Mouse (Mus musculus) cerebellum, adult 2 months (tissue): ENCODE data around the gene Ammecr1. TPM values are rescaled to one million over a fixed set of nuclear protein-coding genes. Genes with fewer than 3 reads are reported as not detected.
A peak's percentile ranks its signal among the peaks of the same experiment; 100 is the strongest.

Source experiments
- DNase-seq, 2 experiments: peaks; one replicate each; pipeline ENCODE4 v3.0.0; 2021
- H3K27ac ChIP-seq: fragments of 200-500 bp; 2 replicates; pipeline ENCODE4 v1.5.1; 2012; ENCODE audit warnings: low read length, control low read depth, inconsistent platforms; ENCODE audit not compliant: insufficient read depth
- H3K27me3 ChIP-seq: fragments of 200-500 bp; 2 replicates; pipeline ENCODE4 v1.6.1; 2012; ENCODE audit warnings: inconsistent platforms, mild to moderate bottlenecking, low read length, moderate library complexity; ENCODE audit not compliant: control insufficient read depth, insufficient read depth
- H3K4me1 ChIP-seq: fragments of 200-500 bp; 2 replicates; pipeline ENCODE4 v1.6.1; 2011; ENCODE audit warnings: low read length; ENCODE audit not compliant: control insufficient read depth, insufficient read depth
- H3K4me3 ChIP-seq: fragments of 200-500 bp; replicated peaks from 2 replicates; pipeline ENCODE3; 2011; ENCODE audit warnings: mild to moderate bottlenecking, low read depth, low read length, control low read depth; ENCODE audit not compliant: insufficient read depth
- CTCF ChIP-seq: fragments of 200-500 bp; IDR thresholded peaks from 2 replicates; pipeline ENCODE4 v1.5.1; 2011; ENCODE audit warnings: low read depth, mild to moderate bottlenecking, control low read depth, low read length, moderate library complexity, borderline replicate concordance; ENCODE audit not compliant: insufficient read depth
- POLR2A ChIP-seq: fragments of 200-500 bp; IDR thresholded peaks from 2 replicates; pipeline ENCODE4 v1.6.1; 2011; ENCODE audit warnings: low read length, control low read depth, borderline replicate concordance; ENCODE audit not compliant: insufficient read depth
- WGBS: fragments of 180-500 bp; shearing (Covaris S2); methylation state at CpG from one replicate; pipeline ENCODE4 v1.1.7; 2018; 5-methylcytosine and 5-hydroxymethylcytosine counted together
- polyA plus RNA-seq: library from polyadenylated mRNA; depleted of rRNA; stranded (reverse); fragments of >200 nt; gene quantifications from 2 replicates; pipeline ENCODE4 v1.2.3, GENCODE M21; 2012; rRNA removed

Ammecr1 gene
- polyA plus RNA-seq, 1 experiment: 1.6 TPM

DNA sequence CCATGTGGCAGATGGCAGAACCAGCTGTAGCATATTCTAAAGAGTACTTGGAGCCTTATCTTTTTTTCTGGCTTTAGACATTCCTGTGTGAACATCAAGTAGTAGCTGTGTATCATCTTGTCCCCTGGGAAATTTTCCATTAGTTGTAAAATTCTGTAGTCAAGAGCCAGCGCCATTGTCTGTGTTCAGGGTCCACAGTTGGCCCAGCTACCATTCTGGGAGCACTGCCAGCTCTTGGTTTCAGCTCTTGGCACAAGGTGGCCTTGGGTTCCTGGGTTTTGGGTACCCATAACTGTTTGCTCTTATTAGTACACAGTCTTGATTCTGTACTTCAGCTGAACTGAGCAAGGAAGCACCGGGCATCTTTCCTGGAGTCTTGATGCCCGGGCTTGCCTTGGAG is 161.9 kb downstream of the Ammecr1 start:
- TF ChIP-seq CTCF (no peak), POLR2A (no peak)
- 18% methylated on average over 3 of the region's 3 CpGs for WGBS
- H3K4me1 ChIP-seq: peaks cover 3% of the 10 kb centered on the region; the same call in 1 of the 2 replicates

More for the DNA sequence above, 161.9 kb downstream of the Ammecr1 start:
- peak; percentile 63 to 64 for DNase-seq
- no peak overlapping the region for H3K27ac ChIP-seq
- no peaks in the 10 kb centered on the region for H3K27me3 ChIP-seq
- H3K4me3 ChIP-seq: no peak overlapping the region

Other genes starting within 250 kb of the Ammecr1 start
- 1.0 and 1.3 TPM in 2 replicates for gene Rtl9, start 132.9 kb upstream of the Ammecr1 start, polyA plus RNA-seq